Mouse (Mus musculus): ENCODE measurements around the gene Pafah2. TPM values are rescaled to one million over a fixed set of nuclear protein-coding genes. Genes with fewer than 3 reads are reported as not detected.

The Pafah2 gene
- polyA plus RNA-seq, 1 experiment from 2014 or later, result 14.3 TPM

DNA sequence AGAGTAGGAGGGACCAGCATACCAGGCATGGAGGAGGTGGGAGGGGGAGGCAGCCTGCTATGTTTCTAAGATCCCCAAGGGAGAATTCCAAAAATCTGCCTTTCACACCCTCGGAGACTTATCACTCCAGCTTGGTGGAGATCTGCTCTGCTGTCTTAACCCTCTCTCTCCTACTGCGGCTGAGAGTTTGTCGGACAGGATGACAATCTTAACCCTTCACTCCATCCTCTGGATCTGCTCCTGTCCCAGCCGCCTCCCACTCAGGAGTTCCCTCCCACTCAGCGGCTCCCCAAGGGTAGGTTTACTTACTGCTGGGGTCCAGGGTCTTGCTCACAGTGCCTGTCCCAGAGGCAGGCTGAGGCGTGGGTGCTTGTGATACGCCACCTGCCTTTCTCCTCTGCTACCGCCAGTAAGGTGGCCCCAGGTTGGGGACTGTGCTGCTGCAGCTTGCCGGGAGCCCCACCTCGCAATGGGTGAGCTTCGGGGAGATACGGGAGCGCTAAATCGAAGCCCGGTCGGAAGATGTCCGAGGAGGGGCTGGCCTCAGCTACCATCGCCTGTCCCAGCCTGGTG, 25.4 kb upstream of the Pafah2 start:
- TF ChIP-seq CTCF (IDR thresholded peaks at IDR 0.05; ENCODE audit: low read depth) (no peak), EP300 (IDR thresholded peaks at IDR 0.05; ENCODE audit: low read depth) (no peak)
- Histone ChIP-seq H3K9ac (replicated peaks) (0 out of 2 replicates have a peak overlapping the region, but pooled peaks have one; percentile 3), H3K4me2 (ENCODE audit: low read depth, low read length) (peak overlapping the region; percentile 83), H3K9me3 (ENCODE audit: low read length) (no peaks in the 10 kb centered on the region), H3K4me3 (ENCODE audit: low read depth, low read length) (peak overlapping the region; percentile 41), H3K4me1 (ENCODE audit: insufficient read depth) (peaks cover 17% of the 10 kb centered on the region), H3K27me3 (ENCODE audit: insufficient read depth, low read length) (peaks cover 41% of the 10 kb centered on the region), H3K27ac (ENCODE audit: low read depth) (no peak overlapping the region), H3K36me3 (replicated peaks; ENCODE audit: insufficient read depth, low read length) (no peaks in the 10 kb centered on the region)
- ATAC-seq, result no peak
- WGBS (ENCODE audit: insufficient replicate concordance), result 4% methylated on average over 18 of the region's 18 CpGs
- no peak for DNase-seq

DNA sequence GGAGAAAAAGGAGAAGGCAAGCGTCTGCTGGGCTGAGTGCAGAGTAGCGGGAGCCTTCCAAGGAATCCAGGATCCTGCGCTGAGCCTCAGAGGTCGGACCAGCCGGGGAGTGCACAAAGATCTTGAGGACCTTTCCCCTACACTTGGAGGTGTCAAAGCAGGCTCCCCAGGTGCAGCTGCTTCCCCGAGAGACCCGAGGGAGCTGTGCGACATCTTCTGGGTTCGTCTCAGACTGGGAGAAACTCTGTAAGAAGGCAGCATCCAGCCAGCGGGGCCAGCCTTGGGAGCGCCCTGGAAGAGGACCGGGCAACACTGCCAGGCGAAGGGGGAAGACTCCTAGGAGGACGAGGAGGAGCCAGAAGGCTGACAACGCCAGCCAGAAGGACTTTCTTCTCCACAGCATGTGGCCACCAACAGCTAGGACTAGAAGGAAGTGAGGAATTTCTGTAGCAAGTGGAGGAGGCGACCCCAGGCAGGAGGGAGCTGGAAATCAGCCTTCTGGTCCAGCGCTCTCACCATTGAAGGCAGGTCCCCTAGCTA, 24.7 kb upstream of the Pafah2 start:
- Histone ChIP-seq H3K9me3 (ENCODE audit: low read length) (no peaks in the 10 kb centered on the region), H3K9ac (replicated peaks) (0 out of 2 replicates have a peak overlapping the region, but pooled peaks have one; percentile 3), H3K4me2 (ENCODE audit: low read depth, low read length) (peak overlapping the region; percentile 83), H3K4me1 (ENCODE audit: insufficient read depth) (peaks cover 17% of the 10 kb centered on the region), H3K27me3 (ENCODE audit: insufficient read depth, low read length) (peaks cover 41% of the 10 kb centered on the region), H3K4me3 (ENCODE audit: low read depth, low read length) (peak overlapping the region; percentile 41), H3K27ac (ENCODE audit: low read depth) (no peak overlapping the region), H3K36me3 (replicated peaks; ENCODE audit: insufficient read depth, low read length) (no peaks in the 10 kb centered on the region)
- DNase-seq (no peak), ATAC-seq (no peak)
- WGBS (ENCODE audit: insufficient replicate concordance), result 4% methylated on average over 17 of the region's 17 CpGs
- no peak for TF ChIP-seq CTCF (IDR thresholded peaks at IDR 0.05; ENCODE audit: low read depth)
- no peak for TF ChIP-seq EP300 (IDR thresholded peaks at IDR 0.05; ENCODE audit: low read depth)

DNA sequence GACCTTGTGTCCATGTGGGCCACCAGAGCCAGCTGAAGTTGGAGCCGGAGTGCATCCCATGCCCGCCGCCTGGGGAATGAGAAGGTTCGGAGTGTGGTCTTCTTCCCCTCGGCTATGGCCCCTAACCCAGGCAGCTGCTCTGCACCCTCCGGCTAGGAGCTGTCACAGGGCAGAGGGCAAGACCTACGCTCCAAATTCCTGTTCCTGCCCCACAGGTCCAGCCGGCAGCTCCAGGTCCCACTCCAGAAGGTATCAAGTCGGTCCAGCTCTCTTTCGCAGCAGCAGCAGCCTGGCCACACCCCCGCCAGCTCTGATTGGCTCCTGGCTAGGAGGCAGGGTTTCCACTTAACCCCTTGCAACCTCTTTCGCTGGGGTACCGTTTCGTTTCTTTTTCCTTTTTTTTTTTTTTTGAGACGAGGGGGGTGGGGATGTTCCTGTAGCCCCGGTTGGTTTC, 23.8 kb upstream of the Pafah2 start:
- Histone ChIP-seq H3K9me3 (ENCODE audit: low read length) (no peaks in the 10 kb centered on the region), H3K27me3 (ENCODE audit: insufficient read depth, low read length) (peaks cover 41% of the 10 kb centered on the region), H3K27ac (ENCODE audit: low read depth) (no peak overlapping the region), H3K4me1 (ENCODE audit: insufficient read depth) (peaks cover 17% of the 10 kb centered on the region), H3K4me3 (ENCODE audit: low read depth, low read length) (peak overlapping the region; percentile 41), H3K36me3 (replicated peaks; ENCODE audit: insufficient read depth, low read length) (no peaks in the 10 kb centered on the region), H3K9ac (replicated peaks) (no peak overlapping the region; the same call in 1 of the 2 replicates), H3K4me2 (ENCODE audit: low read depth, low read length) (peak overlapping the region; percentile 83)
- under 1% methylated on average over 16 of the region's 16 CpGs for WGBS (ENCODE audit: insufficient replicate concordance)
- DNase-seq (peak; percentile 69), ATAC-seq (peak; percentile 81)
- no peak for TF ChIP-seq CTCF (IDR thresholded peaks at IDR 0.05; ENCODE audit: low read depth)
- TF ChIP-seq EP300 (IDR thresholded peaks at IDR 0.05; ENCODE audit: low read depth), result no peak

DNA sequence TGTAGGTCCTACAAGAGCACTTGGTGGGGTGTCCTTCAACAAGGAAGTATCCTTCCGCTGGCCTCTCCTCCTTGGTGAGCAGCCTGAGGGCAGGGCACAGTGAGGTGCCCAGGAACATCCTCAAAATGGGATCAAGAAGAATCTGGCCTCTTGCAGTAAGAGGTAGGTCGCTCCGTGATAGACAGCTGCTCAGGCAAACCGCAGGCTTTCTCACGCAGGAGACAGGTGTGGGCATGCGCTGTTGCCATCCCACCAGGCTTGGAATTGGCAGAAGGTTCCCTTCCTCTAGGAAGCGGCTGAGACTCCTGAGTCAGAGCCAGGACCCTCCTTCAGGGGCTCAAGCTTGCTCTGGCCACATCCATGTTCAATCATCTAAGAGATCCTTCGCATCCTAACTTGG, 22.8 kb upstream of the Pafah2 start:
- H3K4me3 ChIP-seq (ENCODE audit: low read depth, low read length), result no peak overlapping the region
- no peak overlapping the region for H3K4me2 ChIP-seq (ENCODE audit: low read depth, low read length)
- TF ChIP-seq EP300 (IDR thresholded peaks at IDR 0.05; ENCODE audit: low read depth) (no peak), CTCF (IDR thresholded peaks at IDR 0.05; ENCODE audit: low read depth) (no peak)
- H3K27me3 ChIP-seq (ENCODE audit: insufficient read depth, low read length), result peaks cover 41% of the 10 kb centered on the region
- DNase-seq, result no peak
- H3K27ac ChIP-seq (ENCODE audit: low read depth), result no peak overlapping the region
- peaks cover 17% of the 10 kb centered on the region for H3K4me1 ChIP-seq (ENCODE audit: insufficient read depth)
- H3K36me3 ChIP-seq (replicated peaks; ENCODE audit: insufficient read depth, low read length), result no peaks in the 10 kb centered on the region
- no peak overlapping the region for H3K9ac ChIP-seq (replicated peaks)
- 78% methylated on average over 8 of the region's 8 CpGs for WGBS (ENCODE audit: insufficient replicate concordance)
- no peaks in the 10 kb centered on the region for H3K9me3 ChIP-seq (ENCODE audit: low read length)
- no peak for ATAC-seq

DNA sequence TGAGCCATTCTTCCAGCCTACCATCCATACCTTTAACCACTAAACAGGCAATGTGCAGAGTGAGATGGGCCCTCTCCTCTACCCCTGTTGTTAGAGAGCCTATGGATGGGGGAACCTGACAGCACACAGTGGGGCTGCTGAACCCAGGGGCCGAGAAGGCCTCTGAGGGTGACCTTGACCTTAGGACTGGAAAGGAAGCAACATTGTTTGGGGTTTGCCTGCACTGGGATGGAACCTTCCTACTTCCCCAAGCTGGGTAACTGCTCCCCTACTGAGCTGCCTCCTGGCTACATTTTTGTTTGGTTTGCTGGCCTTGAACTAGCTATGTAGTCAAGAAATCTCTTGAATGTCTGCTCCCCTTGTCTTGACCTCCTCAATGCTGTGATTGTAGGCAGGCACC, 21.8 kb upstream of the Pafah2 start:
- no peaks in the 10 kb centered on the region for H3K9me3 ChIP-seq (ENCODE audit: low read length)
- TF ChIP-seq CTCF (IDR thresholded peaks at IDR 0.05; ENCODE audit: low read depth) (no peak), EP300 (IDR thresholded peaks at IDR 0.05; ENCODE audit: low read depth) (no peak)
- peaks cover 36% of the 10 kb centered on the region for H3K27me3 ChIP-seq (ENCODE audit: insufficient read depth, low read length)
- no peaks in the 10 kb centered on the region for H3K36me3 ChIP-seq (replicated peaks; ENCODE audit: insufficient read depth, low read length)
- DNase-seq (no peak), ATAC-seq (no peak)
- H3K27ac ChIP-seq (ENCODE audit: low read depth), result no peak overlapping the region
- H3K9ac ChIP-seq (replicated peaks), result no peak overlapping the region
- H3K4me3 ChIP-seq (ENCODE audit: low read depth, low read length), result no peak overlapping the region
- 21% methylated on average over 1 of the region's 1 CpGs for WGBS (ENCODE audit: insufficient replicate concordance)
- peaks cover 17% of the 10 kb centered on the region for H3K4me1 ChIP-seq (ENCODE audit: insufficient read depth)
- no peak overlapping the region for H3K4me2 ChIP-seq (ENCODE audit: low read depth, low read length)

DNA sequence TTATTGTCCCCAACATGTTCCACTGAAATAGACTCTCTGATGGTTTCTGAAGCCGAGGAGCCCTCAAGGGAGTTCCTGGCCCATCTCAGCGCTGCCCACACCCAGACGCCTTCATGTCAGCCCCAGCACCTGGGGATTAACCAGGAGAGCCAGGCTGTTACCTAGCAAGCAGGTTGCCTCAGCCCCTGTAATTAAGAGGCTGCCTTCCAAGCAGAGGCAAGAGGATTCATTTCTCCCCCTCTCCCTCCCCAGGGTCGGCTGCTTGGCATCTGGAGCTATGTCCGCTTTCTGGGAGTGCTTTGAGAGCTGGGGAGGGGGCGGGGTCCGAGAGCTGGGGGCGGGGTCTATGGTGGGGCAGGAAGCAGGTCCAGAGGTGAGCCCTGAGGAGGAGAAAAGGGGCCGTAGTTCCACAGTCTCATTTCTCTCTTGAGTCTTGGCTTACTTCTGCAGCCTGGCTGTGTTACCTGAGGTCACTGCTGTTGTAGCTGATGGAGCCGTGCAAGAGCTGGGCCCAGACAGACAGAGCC, 18.0 kb upstream of the Pafah2 start:
- no peak for DNase-seq
- no peak overlapping the region for H3K9ac ChIP-seq (replicated peaks)
- no peaks in the 10 kb centered on the region for H3K9me3 ChIP-seq (ENCODE audit: low read length)
- no peak overlapping the region for H3K4me3 ChIP-seq (ENCODE audit: low read depth, low read length)
- no peak for ATAC-seq
- no peak overlapping the region for H3K4me2 ChIP-seq (ENCODE audit: low read depth, low read length)
- H3K27ac ChIP-seq (ENCODE audit: low read depth), result no peak overlapping the region
- H3K27me3 ChIP-seq (ENCODE audit: insufficient read depth, low read length), result peaks cover 5% of the 10 kb centered on the region; the same call in 1 of the 2 replicates
- 42% methylated on average over 10 of the region's 10 CpGs for WGBS (ENCODE audit: insufficient replicate concordance)
- no peaks in the 10 kb centered on the region for H3K36me3 ChIP-seq (replicated peaks; ENCODE audit: insufficient read depth, low read length)
- no peak for TF ChIP-seq EP300 (IDR thresholded peaks at IDR 0.05; ENCODE audit: low read depth)
- TF ChIP-seq CTCF (IDR thresholded peaks at IDR 0.05; ENCODE audit: low read depth), result no peak
- no peaks in the 10 kb centered on the region for H3K4me1 ChIP-seq (ENCODE audit: insufficient read depth)

Data from liver, postnatal 0 days (tissue).